Mouse (Mus musculus) kidney, adult 11 months (tissue): ENCODE measurements around the gene Pald1.

Experiments used
- DNase-seq: peaks from one replicate; pipeline ENCODE4 v3.0.0; 2022

Gene Pald1

DNA sequence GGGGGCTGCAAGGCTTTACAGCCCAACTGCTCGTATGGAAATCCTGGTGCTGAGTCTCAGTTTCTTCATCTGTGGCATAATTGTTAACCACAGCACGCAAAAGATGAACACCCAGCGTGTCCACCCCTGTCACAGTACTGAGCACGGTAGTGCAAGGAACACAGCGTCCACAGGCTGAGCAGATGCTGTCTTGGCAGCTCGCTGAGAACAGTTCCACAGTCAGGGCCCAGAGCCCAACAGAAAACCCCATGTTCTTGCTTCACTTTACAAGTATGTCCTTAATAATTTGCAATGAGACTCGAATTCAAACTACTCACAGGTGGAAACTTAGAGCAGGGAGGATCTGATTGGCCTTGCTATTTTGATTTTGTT, 109.5 kb downstream of the Pald1 start:
- DNase-seq, result no peak

DNA sequence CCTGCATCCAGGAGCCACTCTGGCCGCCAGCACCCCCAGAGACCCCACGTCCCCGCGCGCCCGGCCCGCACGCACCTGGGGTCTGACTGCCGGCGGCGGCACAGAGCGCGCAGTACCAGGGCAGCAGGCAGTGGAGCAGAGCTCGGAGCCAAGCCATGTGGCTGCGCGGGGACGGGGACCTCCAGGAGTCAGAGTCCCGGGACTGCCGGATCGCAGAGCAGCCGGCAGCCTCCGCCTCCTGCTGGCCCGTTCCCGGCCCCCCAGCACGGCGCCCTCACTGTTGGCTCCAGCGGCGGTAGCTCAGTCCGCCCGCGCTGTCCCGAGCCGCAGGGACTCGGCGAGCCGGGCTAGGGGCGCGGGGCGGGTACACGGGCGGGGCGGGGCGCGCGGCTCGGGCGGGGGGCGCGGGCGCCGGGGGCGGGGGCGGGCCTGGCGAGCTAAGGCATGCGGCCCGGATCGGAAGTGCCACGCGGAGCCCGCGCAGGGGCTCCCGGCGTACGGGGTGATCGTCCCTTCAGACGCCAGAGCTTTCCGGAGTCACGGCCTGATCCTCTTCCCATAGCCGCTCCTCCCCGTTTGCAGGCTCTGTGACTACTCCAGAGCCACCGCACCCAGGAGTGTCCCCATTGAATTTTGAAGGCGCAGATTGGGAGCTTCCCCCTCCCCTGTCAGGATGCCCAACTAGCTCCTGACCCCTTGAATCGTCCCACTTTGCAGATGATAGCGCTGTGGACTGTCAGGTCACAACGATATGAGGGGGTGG, 110.1 kb downstream of the Pald1 start, which contains the start of gene Adamts14:
Gene Adamts14 (minus strand): TSS at position 358 of the 763 bp plus-strand sequence.
- DNase-seq, result no peak

DNA sequence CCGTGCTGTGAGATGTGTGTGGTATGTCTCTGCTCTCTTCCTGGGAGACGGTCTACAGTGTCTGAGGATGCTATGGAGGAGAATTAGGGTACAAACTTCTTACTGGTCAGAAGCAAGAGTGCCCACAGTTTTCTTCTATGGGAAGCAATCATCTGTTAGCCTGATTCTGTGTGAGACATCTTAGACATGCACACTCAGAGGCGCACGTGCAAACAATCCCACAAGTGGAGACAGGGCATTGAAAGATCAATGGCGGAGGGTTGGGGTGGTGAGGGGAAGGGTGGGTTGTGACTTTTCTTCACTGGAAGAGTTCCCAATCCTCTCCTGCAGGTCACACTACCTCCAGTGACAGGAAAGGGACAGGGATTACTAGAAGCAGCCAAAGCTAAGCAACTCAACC, 110.7 kb downstream of the Pald1 start:
- DNase-seq, result no peak

DNA sequence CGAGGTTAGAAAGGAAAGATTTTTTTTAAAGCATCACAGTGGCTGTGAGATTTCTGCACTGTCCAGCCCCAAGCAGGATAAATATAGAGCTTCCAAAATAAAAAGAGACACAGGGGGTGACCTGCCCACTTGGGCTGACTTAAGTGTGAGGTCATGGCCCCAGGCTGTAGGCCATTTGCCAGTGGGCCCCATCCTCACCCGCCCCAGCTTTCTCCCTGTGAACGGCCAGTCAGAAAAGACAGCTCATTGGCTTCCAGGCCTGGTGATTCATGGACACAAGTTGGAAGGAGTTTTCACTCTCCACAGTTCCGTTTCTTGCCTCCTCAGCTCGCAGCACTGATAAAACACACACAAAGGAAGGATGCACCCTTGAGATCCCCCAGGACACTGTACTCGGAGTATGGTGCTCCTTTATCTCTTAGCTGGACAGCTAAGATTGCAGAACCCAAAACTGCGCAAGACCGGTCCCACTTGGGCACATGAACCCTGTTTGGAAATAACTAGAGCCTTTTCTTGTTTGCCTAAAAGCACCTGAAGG, 111.2 kb downstream of the Pald1 start:
- DNase-seq, result no peak
